Mouse (Mus musculus): Measurements from ENCODE around the gene Trabd2b.

The Trabd2b gene

DNA sequence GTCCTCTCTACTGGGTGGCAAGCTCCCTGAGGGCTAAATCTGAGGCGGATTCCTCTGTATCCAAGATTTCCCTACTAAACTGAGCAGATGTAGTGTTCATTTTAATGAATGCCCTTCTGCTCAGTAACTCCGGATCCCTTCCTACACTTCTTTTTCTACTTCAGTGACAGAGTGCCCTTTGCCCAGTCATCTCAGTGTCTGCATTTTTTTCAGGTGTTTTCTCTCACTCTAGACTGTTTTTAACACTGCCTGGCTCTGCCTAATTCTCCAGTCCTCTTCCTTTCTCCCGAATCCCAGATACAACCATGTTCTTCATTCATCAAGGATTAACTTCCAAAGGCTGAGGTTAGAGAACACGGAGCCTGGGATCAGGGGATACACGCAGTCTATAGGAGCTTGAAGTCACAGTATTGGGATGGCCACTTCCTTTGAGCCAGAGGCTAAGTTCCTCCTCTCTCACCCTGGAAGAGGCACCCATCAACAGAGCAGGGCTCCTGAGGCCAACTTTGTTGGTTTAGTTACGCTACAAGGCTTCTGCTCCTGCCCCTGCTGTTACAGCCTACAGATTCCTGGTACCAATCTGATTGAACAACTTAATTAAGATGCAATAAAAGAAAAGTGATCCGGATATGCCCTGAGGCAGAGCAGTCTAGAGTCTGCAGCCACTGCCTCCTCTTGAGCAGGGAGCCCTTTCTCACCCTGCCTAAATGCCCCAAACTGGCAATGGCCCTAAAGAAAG lies 4.4 kb upstream of the Trabd2b start:
- DNase-seq = no peak

DNA sequence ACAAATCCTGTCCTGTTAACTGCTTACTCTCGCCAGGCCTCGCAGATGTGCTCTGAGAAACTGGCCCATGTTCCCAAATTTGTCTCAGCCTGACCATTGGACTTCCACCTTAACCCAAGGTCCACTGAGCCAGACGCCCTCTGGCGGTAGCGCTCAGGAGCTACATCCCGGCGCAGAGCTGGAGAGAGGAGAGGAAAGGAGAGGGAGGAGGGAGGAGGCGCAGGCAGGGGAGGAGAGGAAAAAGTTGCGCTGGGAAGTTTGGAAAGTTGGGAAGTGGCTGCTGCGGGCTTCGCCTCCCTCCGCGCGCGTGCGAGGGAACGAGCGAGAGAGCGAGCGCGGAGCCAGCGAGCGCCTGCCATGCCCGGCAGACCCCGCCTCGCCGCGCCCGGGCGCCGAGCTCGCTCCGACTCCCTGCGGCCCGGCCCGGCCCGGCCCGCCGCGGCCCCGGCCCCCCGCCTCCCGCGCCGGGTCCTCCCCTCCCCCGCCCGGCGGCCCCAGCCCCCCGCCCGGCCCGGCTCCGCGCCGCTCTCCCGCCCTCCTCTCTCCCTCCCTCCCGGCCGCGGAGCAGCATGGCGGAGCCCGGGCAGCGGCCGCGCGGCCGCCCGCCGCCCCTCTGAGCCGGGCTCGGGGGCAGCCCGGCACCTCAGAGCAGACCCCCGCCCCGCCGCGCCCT lies 706 bp upstream of the Trabd2b start:
- DNase-seq = peak; percentile 67 to 68

- DNase-seq = no peak
Observed at GRCm38 (mm10) chr4:114407516-114407915, 992 bp downstream of the Trabd2b start.

DNA sequence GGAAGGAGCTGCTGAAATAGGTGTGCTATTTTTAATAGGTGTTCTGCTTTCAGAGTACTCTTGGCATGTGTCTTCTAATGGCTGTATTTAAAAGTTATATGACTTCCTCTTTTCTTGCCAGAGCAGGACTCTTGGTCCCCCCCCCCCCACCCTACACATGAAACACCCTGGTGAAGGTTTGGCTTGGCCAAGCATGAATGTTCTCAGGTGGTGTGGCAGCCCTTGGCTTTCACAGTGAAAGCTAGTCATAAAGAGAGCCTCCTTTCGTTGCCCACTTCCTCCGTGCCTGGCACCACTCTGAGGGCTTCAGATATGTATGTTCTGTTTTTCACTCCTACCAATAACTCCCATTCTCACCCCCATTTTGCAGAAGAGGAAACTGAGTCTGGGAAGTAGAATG lies 1.8 kb downstream of the Trabd2b start:
- no peak for DNase-seq

- DNase-seq = no peak
Observed at GRCm38 (mm10) chr4:114408890-114409480, 2.5 kb downstream of the Trabd2b start.

DNA sequence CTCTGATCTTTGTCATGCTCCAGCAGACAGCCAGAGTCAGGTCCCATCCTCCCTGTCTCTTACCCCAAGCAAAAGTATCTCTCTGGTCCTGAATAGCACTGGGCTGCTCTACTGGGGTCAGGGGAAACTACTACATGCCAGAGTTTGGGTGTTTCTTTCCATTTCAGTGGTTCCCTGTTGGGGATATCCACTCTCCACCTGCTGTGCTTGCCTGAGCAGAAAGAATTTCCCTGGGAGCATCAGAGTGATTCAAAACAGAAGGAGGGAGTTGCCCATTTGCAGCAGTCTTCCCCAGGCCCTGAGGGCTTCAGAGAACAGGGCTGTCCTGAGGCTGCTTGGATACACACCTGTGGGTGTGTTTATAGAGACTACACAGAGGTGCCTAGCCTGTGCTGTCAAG lies 3.0 kb downstream of the Trabd2b start:
- DNase-seq = no peak

DNA sequence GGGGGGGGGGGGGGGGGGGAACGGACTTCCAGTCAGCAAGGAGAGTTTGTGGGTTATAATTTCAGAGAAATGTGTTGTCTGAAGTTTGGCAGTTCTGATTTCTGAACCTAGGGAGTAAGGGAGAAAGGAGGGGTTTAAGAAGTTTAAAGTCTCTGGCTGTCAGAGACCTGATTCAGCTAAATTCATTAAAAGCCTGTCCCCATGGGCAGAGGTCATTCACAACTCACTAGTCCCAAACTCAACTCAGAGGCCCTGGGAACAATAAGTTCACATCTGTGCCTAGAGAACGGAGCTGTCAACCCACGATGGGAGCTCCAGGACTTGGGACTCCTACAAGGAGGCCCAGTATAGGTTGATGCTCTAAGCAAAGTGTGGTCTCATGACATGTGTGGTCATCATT lies 3.5 kb downstream of the Trabd2b start:
- no peak for DNase-seq

DNA sequence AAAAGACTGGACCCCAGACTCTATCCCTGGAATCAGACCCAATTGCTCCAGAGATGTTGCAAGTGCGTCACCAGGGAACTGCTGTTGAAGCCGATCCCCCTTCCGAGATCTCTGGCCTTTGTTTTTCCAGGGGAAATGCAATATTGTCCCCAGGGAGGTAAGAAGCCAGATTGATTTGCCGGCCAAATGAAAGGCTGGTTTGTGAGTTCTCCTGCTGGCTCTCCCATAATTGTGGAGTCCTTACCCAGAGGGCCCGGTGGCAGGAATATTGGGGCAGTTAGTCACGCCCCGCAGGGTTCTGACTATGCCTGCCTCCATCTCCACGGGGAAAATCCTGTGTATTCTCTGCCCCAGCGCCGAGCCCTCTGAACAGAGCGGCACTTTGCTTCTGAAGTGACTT lies 3.9 kb downstream of the Trabd2b start:
- no peak for DNase-seq

DNA sequence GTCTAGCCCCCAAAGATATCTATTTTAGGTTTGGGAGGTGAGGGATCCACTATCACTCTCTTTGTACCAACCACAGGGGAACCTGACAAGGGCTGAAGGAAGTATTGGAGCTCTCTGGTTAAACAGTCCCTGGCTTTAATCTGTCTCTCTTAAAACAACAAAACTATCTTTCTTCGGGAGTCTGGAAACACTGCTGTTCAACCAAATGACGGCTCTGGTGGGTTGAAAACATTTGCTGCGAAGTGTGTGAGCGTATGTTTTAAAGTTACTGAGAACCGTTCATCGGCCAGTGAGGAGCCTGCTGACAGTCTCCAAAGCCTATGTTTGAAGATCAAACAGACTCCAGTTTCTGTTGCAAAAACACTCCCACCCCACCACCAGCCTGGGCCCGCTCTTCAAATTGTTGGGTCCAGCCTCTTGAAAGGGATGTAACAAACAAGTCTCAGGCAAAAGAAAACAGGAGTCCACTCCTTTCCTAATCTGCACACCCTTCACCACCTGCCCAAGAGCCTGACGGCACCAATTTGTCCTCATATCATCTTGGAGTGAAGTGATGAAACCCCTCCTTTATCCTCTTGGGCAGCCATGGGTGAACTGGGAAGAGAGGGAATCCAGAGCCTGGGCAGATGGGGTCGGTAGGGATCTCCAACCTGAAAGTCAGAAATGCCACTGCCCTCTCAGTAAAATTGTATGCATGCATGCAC lies 4.6 kb downstream of the Trabd2b start:
- DNase-seq = no peak

GRCm38 (mm10) chr4:114411846-114412390 lies 5.4 kb downstream of the Trabd2b start:
- no peak for DNase-seq

DNA sequence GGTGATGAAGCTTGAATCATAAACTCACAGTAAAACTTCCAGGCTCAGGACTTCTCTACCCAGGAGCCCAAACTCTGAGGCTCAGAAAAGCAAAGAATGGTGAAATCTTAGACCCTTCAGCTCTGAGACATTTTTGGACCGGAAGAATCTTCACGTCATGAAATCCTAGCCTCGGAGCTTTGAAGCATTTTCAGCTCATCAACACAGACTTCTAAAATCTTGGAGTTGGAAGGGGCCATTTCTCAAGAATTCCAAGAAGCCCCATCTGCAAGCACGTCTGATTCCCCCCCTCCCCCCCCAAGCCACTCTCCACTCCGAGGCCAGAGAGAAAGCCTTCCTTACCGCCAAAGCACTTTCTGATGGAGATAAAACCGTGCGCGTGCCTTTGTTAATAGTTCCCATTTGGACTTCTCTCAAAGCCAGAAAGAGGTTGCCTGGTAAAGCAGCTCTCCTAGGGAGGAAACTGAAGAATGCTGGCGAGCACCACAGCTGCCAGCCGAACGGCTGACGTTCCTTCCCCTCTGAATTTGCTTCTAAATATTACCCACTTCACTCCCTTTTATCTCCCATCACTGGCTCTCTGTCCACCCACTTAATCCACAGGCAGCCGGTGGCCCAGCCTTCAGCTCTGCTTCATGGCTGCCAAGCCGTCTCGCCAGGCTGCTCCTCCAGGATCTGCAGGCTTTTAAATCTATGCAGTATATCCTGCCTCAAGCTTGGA lies 9.6 kb downstream of the Trabd2b start:
- DNase-seq = no peak

DNA sequence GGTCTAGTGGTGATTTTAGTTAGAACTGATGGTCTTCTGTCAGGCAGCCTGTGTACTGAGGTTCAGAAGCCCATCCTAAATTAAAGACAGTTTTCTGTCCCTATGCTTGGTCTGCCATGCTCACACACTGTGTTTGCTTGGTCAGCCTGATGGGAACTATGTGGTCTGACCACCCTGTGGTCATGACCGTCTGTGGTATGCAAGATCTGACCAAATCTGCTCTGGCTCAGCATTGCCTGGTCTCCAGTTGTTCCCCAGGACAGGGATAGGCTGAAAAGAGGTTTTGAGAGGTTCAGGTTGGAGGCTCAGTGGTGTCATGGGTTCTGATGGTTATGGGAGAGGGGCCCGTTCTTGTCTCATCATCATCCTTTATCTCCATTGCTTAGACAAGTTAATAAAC lies 13.6 kb downstream of the Trabd2b start:
- DNase-seq = no peak

DNA sequence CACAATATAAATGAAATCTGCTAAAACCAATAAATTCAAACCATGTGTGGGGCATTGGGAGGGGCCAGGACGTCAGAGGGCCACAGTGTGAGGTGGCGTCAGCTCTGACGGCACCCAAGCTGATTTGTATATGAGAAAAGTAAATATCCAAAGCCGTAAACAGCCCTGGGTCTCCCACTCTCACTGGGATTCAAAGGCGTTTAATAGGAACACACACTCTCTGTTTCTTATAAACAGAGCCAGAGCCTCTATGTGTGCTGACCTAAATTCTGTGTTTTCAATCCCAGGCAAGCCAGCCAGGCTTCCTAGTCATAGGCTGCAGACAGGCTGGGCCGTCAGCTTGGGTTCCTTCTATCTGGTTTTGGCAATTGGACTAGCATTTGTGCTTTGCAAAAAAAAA lies 16.6 kb downstream of the Trabd2b start:
- DNase-seq = no peak

GRCm38 (mm10) chr4:114425808-114426207 lies 19.3 kb downstream of the Trabd2b start:
- DNase-seq = no peak

- DNase-seq = no peak
Observed at GRCm38 (mm10) chr4:114432742-114433141, 26.2 kb downstream of the Trabd2b start.

GRCm38 (mm10) chr4:114433440-114433839 lies 26.9 kb downstream of the Trabd2b start:
- DNase-seq = no peak

GRCm38 (mm10) chr4:114434766-114435165 lies 28.2 kb downstream of the Trabd2b start:
- no peak for DNase-seq

- DNase-seq = no peak
Observed at GRCm38 (mm10) chr4:114435381-114435780, 28.9 kb downstream of the Trabd2b start.

- DNase-seq = no peak
Observed at GRCm38 (mm10) chr4:114438764-114439163, 32.2 kb downstream of the Trabd2b start.

DNA sequence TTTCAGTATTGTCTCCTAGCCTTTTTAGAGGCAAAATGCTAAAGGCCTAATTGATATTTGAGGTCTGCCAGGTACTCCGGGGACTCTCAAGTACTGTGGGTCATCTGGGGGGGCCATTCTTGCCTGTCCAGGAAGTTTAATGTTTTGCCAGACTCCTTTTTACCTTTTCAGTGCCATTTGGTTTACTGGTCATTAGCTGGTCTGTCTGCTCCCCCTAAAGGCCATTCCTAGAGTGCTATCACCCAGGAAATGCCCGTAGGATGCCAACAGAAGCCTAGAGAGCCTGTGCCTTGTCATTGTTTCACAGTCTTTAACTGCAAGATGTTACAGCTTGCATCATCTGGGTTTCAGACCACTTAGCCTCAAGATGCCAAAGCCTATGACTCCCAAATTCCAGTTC lies 35.7 kb downstream of the Trabd2b start:
- no peak for DNase-seq

DNA sequence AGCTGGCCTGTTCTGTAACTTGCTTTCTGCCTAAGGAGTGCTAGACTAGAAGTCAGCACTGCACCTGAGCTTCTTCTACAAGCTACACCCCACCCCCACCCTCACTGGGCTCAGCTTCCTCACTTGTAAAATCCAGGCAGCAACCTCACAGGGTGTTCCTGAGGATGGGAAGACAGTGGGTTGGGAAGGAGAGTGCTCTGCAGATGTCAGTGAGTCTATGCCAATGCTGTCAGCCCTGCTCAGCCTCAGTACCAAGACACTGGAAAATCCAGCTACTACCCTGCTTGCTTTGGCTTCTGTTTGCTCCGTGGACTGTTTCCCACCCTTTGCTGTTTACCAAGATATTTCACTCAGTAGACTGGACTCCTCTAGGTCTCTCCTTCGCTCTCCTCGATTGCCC lies 36.1 kb downstream of the Trabd2b start:
- DNase-seq = no peak

- no peak for DNase-seq
Observed at GRCm38 (mm10) chr4:114448393-114449052, 42.0 kb downstream of the Trabd2b start.
